Mouse (Mus musculus) neural tube, embryonic 12.5 days (tissue): ENCODE measurements at regions not wholly inside any gene's neighbourhood (a gene's known extent, or its start where the extent isn't known, plus 50 kb on each side); places are given as distances from the start of the nearest gene placed in this dataset.
A peak's percentile ranks its signal among the peaks of the same experiment; 100 is the strongest.

Experiments used
- ATAC-seq: fragments of 200-750 bp; cut with Nextera tagmentation; 2 replicates; pipeline ENCODE4 v1.8.0; 2017; ENCODE audit warnings: low read depth, mild to moderate bottlenecking, moderate TSS enrichment, moderate library complexity; ENCODE audit not compliant: low FRiP score
- H3K27ac ChIP-seq: fragments of 300-500 bp; sonication (generic); 2 replicates; pipeline ENCODE4 v1.5.1; 2016
- H3K27me3 ChIP-seq: fragments of 300-500 bp; sonication (generic); replicated peaks from 2 replicates; pipeline ENCODE4 v1.6.1; 2016; ENCODE audit warnings: mild to moderate bottlenecking
- H3K36me3 ChIP-seq: fragments of 300-500 bp; sonication (generic); 2 replicates; pipeline ENCODE4 v1.6.1; 2016; ENCODE audit warnings: mild to moderate bottlenecking
- H3K4me1 ChIP-seq: fragments of 300-500 bp; sonication (generic); 2 replicates; pipeline ENCODE4 v1.6.1; 2016
- H3K4me2 ChIP-seq: fragments of 300-500 bp; sonication (generic); replicated peaks from 2 replicates; pipeline ENCODE4 v1.6.1; 2016; ENCODE audit warnings: mild to moderate bottlenecking
- H3K4me3 ChIP-seq: fragments of 300-500 bp; sonication (generic); 2 replicates; pipeline ENCODE4 v1.5.1; 2016
- H3K9ac ChIP-seq: fragments of 300-500 bp; sonication (generic); 2 replicates; pipeline ENCODE4 v1.6.1; 2016; ENCODE audit warnings: mild to moderate bottlenecking
- H3K9me3 ChIP-seq: fragments of 300-500 bp; sonication (generic); 2 replicates; pipeline ENCODE4 v1.6.1; 2016; ENCODE audit warnings: mild to moderate bottlenecking
- WGBS: fragments of 180-500 bp; shearing (Covaris S2); methylation state at CpG from one replicate; pipeline ENCODE4 v1.1.7; 2016; 5-methylcytosine and 5-hydroxymethylcytosine counted together

DNA sequence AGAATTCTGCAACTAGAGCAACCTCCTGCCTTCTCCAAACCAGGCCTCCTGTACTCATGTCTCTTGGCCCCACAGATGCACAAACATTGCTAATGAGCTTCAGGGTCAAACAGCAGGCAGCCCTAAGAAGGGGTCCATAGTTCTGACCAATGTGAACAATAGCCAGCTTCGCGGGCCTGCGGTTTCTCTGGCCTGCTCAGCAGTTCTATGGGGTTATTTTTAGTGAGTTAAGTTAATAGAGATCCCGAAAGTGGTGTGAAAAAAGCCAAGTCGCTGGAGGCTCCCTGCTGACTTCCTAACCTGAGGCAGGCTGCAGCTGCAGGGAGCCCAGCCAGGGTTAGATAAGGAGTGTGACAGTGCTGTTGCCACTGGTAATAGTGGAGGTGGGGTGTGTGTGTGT, 106.6 kb downstream of the Pdcd6ip start:
- H3K4me3 ChIP-seq = no peak overlapping the region
- no peaks in the 10 kb centered on the region for H3K4me1 ChIP-seq
- ATAC-seq = no peak
- no peak overlapping the region for H3K9ac ChIP-seq
- no peaks in the 10 kb centered on the region for H3K36me3 ChIP-seq
- H3K27me3 ChIP-seq = no peaks in the 10 kb centered on the region
- no peak overlapping the region for H3K4me2 ChIP-seq
- H3K9me3 ChIP-seq = no peaks in the 10 kb centered on the region
- H3K27ac ChIP-seq = no peak overlapping the region
- WGBS = 8% methylated on average over 5 of the region's 5 CpGs

DNA sequence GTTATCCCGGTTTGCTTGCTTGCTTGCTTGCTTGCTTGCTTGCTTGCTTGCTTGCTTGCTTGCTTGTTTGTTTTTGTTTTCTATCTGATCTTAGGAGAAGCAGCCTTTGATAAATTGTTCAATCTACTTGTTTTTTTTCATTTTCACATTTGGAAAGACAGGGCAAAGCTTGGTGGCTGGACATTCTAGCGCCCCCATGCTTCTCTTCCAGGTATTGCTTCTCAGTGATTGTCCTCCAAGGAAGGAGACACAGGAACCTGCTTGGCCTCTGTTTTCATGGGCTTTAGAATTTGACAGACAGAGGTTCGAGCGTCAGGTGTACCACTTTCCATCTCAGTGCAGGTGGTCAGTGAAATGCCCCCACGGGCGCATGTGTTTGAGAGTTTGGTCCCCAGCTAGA, 120.8 kb downstream of the Pdcd6ip start:
- no peak overlapping the region for H3K27ac ChIP-seq
- no peak overlapping the region for H3K4me2 ChIP-seq
- no peaks in the 10 kb centered on the region for H3K4me1 ChIP-seq
- no peak for ATAC-seq
- H3K27me3 ChIP-seq = no peaks in the 10 kb centered on the region
- H3K4me3 ChIP-seq = no peak overlapping the region
- no peak overlapping the region for H3K9ac ChIP-seq
- no peaks in the 10 kb centered on the region for H3K9me3 ChIP-seq
- WGBS = 66% methylated on average over 6 of the region's 6 CpGs
- no peaks in the 10 kb centered on the region for H3K36me3 ChIP-seq

DNA sequence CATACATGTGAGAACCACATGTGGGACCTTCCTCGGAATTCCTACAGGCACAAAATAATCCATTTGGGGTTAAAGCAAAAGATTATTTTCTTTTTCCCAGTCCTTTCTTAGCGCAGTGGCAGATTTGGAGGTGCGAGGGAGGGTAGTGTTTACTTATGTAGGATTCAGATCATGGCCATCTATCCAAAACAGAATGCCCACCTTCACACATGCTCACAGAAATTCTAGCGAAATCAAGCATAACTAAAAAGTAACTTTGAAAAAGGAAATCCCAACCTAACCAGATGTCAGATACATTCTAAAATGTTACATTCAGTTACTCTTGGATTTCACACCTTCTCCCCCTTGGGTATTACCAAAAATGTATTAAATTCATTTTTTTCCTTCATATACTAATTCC, 121.6 kb downstream of the Pdcd6ip start:
- Histone ChIP-seq H3K27ac (no peak overlapping the region), H3K4me3 (no peak overlapping the region), H3K4me2 (no peak overlapping the region), H3K9ac (no peak overlapping the region), H3K27me3 (no peaks in the 10 kb centered on the region), H3K36me3 (no peaks in the 10 kb centered on the region), H3K4me1 (no peaks in the 10 kb centered on the region), H3K9me3 (no peaks in the 10 kb centered on the region)
- no peak for ATAC-seq
- WGBS = 90% methylated on average over 4 of the region's 4 CpGs

DNA sequence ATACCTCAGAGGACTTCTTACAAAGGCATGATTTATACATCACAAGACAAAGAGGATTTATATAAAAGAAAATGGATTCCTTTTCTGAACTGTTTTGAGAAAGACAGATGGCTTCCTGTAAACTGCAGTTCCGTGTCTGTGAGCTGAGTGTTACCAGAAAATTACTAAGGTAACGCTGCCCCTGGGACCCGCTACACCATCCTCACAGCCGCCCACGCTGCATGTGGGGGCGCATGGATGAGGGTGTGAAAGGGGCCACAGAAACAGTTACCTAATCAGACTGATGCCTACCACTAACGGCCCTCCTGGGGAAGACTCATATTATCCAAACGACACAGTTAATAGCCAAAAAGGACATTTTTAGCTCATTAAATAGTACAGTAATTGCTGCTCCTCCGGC, 129.8 kb downstream of the Pdcd6ip start:
- Histone ChIP-seq H3K27me3 (no peaks in the 10 kb centered on the region), H3K36me3 (no peaks in the 10 kb centered on the region), H3K4me3 (no peak overlapping the region), H3K4me1 (no peaks in the 10 kb centered on the region), H3K4me2 (no peak overlapping the region), H3K9me3 (no peaks in the 10 kb centered on the region), H3K9ac (no peak overlapping the region), H3K27ac (no peak overlapping the region)
- 61% methylated on average over 9 of the region's 9 CpGs for WGBS
- ATAC-seq = peak; percentile 58

DNA sequence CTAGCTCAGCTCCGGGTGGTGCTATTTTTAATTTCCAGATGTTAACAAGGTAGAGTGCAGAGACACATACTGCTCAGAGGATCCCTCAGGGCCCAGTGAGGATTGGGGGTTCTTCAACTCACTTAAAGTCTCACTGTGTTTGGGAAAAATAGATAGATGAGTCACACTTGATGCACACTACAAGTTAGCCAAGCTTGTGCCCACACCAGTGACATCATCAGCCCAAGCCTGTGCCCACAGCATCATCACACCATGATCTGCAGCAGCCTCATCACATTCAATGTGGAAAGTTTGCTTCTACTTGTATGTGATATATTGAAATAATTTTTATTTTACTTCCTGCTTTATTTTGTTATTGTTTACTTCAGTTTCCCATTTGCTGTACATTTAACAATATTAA, 139.2 kb downstream of the Pdcd6ip start:
- Histone ChIP-seq H3K9ac (no peak overlapping the region), H3K4me2 (no peak overlapping the region), H3K27me3 (no peaks in the 10 kb centered on the region), H3K27ac (no peak overlapping the region), H3K4me1 (no peaks in the 10 kb centered on the region), H3K4me3 (no peak overlapping the region), H3K36me3 (no peaks in the 10 kb centered on the region), H3K9me3 (no peaks in the 10 kb centered on the region)
- 82% methylated on average over 1 of the region's 1 CpGs for WGBS
- no peak for ATAC-seq

DNA sequence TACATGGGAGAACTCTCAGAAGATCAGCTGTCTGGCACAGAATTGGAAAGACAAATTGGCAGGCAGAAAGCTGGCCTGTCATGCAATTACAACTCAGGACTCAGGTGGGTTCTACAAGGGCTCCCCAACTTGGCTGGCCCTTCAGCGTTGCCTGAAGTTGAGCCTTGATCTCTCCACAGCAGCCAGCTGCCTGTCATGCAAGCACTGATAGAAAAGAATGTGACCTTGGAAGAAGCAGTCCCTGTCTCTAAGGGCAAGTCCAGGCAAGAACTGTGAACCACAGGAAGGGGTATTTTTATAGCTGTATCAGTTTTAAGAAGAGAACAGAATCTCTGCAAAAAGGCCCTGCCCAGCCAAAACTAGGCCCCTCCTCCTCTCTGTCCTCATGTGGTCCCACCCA, 140.4 kb downstream of the Pdcd6ip start:
- no peak overlapping the region for H3K9ac ChIP-seq
- H3K36me3 ChIP-seq = no peaks in the 10 kb centered on the region
- H3K4me2 ChIP-seq = no peak overlapping the region
- no peak overlapping the region for H3K27ac ChIP-seq
- no peak overlapping the region for H3K4me3 ChIP-seq
- H3K27me3 ChIP-seq = no peaks in the 10 kb centered on the region
- ATAC-seq = no peak
- no peaks in the 10 kb centered on the region for H3K9me3 ChIP-seq
- no peaks in the 10 kb centered on the region for H3K4me1 ChIP-seq
- WGBS = 86% methylated on average over 1 of the region's 1 CpGs

DNA sequence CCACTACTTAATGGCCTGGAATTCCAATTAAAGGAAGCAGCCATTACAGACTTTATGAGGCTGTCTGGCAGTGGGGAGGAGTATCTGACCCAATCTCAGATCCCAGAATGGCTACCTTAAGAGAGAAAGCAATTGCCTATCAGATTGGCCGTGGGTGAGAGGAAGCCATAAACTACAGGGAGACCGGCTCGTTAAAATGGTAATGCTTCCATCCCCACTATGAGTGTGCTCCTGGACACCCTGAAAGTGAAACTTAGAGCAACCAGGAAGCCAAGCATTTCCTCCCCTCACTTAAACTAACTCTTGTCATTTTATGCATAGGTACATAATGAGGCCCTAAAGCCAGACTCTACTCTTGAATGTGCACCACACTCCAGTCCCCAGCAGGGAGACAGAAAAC, 141.4 kb downstream of the Pdcd6ip start:
- Histone ChIP-seq H3K27ac (no peak overlapping the region), H3K4me1 (no peaks in the 10 kb centered on the region), H3K9ac (no peak overlapping the region), H3K36me3 (no peaks in the 10 kb centered on the region), H3K4me2 (no peak overlapping the region), H3K9me3 (no peaks in the 10 kb centered on the region), H3K4me3 (no peak overlapping the region), H3K27me3 (no peaks in the 10 kb centered on the region)
- 18% methylated on average over 3 of the region's 3 CpGs for WGBS
- ATAC-seq = no peak

DNA sequence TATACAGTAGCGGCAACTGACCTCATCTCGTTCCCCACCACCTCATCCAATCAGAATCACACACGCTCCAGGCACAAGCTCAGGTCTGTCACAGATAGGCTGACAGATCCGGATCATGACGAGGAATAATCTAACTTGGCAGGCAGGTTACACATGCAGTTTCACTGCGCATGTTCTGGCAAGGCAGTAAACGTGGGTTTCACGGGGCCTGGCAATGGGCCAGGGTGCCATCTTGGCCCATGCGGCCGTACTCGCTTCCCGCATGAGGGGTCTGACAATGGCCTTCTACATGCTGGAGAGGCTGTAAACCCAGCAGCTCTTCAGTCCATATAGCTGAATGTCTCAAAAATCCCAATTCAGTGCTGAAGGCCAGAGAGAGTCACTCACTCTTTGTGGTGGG, 154.1 kb downstream of the Pdcd6ip start:
- H3K27ac ChIP-seq = no peak overlapping the region

DNA sequence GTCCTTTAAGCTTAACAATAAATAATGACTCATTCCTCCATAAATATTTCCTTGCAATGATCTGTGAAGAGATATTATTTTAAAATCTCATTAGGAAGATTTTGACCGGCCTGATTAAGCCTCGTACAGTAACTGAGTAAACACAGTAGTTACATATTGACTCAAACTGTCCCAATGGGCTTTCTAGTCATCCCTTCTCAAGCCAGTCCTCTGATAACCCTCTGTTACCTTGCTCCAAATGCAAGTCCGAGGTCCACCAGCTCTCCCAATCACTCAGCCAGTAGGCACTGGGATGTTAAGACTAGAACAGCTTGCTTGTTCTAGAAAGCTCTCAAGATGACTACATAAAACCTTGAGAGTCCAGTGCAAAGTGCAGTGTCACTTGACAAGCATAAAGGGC, 160.6 kb downstream of the Pdcd6ip start:
- WGBS = 86% methylated on average over 3 of the region's 3 CpGs

More for the DNA sequence above, 154.1 kb downstream of the Pdcd6ip start:
- no peak for ATAC-seq
- Histone ChIP-seq H3K27me3 (no peaks in the 10 kb centered on the region), H3K9me3 (no peaks in the 10 kb centered on the region), H3K4me3 (no peak overlapping the region), H3K4me2 (no peak overlapping the region), H3K9ac (no peak overlapping the region), H3K4me1 (no peaks in the 10 kb centered on the region), H3K36me3 (no peaks in the 10 kb centered on the region)
- WGBS = 93% methylated on average over 12 of the region's 12 CpGs

DNA sequence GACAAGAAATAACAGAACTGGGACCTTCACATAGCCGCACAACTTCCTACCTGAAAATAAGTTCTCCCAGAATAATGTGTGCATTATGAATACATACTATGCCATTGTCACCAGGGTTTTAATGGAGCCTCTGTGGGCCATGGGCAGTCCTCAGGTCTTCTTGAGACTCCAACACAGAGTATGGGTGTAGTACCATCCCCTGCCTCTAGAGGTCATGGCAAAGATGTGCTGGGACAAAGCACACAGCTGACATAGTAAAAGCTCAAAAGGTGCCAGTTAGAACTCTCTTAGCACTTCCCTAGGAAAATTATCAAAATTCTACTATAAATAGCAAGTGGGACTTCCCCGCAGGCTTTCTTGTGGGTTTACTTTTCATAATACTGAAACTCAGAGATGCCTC, 179.5 kb downstream of the Pdcd6ip start:
- WGBS = 94% methylated on average over 2 of the region's 2 CpGs

More for the DNA sequence above, 160.6 kb downstream of the Pdcd6ip start:
- H3K9me3 ChIP-seq = no peaks in the 10 kb centered on the region
- no peak for ATAC-seq
- H3K36me3 ChIP-seq = no peaks in the 10 kb centered on the region
- H3K4me3 ChIP-seq = no peak overlapping the region
- no peaks in the 10 kb centered on the region for H3K4me1 ChIP-seq
- no peaks in the 10 kb centered on the region for H3K27me3 ChIP-seq
- no peak overlapping the region for H3K4me2 ChIP-seq
- H3K27ac ChIP-seq = no peak overlapping the region
- H3K9ac ChIP-seq = no peak overlapping the region

DNA sequence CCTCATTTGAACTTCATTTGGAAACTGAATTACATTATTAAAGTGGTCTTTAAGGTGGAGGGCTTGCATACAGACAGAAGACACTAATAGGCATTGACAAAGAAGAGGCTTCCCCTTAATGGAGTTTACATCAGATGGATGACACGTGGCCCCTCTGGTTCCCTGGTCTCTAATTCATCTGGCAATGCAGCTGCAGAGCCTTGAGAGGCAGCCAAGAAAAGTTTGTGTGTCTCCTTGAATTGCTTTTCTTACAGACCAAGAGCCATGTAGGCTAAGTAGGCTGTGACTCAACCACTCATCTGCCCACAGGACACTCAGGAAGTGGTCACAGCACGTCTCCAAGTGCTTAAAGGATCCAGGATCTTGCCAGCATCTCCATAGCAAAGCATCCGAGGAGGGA, 183.8 kb downstream of the Pdcd6ip start:
- ATAC-seq = no peak
- no peak overlapping the region for H3K9ac ChIP-seq

More for the DNA sequence above, 179.5 kb downstream of the Pdcd6ip start:
- no peaks in the 10 kb centered on the region for H3K4me1 ChIP-seq
- H3K9ac ChIP-seq = no peak overlapping the region
- H3K4me2 ChIP-seq = no peak overlapping the region
- ATAC-seq = no peak
- H3K36me3 ChIP-seq = no peaks in the 10 kb centered on the region
- H3K27me3 ChIP-seq = no peaks in the 10 kb centered on the region
- no peak overlapping the region for H3K27ac ChIP-seq
- H3K4me3 ChIP-seq = no peak overlapping the region
- 0 out of 2 replicates have a peak, but pooled peaks cover 11% of the 10 kb centered on the region for H3K9me3 ChIP-seq

DNA sequence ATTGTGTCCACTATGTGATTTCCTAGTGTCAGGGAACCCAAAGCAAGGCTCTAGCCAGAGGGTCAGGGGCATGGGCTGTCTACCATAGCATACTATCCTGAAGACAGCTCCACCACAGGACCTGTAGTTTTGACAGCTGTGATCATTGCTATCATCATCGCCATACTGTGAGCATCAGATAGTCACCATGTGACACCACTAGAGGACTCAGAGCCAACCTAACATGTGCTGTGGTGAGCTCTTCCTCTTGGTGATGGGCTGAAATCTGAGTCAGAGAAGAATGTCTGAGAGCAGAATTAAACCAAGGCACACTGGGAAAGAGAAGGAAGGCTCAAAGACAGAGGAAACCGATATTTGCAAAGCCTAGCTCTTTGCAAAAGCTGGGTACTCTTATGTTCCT, 184.9 kb downstream of the Pdcd6ip start:
- Histone ChIP-seq H3K9ac (no peak overlapping the region), H3K4me2 (no peak overlapping the region), H3K9me3 (0 out of 2 replicates have a peak, but pooled peaks cover 11% of the 10 kb centered on the region), H3K4me3 (no peak overlapping the region), H3K4me1 (peaks cover 6% of the 10 kb centered on the region), H3K27me3 (no peaks in the 10 kb centered on the region), H3K36me3 (no peaks in the 10 kb centered on the region), H3K27ac (no peak overlapping the region)
- no peak for ATAC-seq
- WGBS = 86% methylated on average over 2 of the region's 2 CpGs

More for the DNA sequence above, 183.8 kb downstream of the Pdcd6ip start:
- peaks cover 6% of the 10 kb centered on the region for H3K4me1 ChIP-seq
- no peaks in the 10 kb centered on the region for H3K27me3 ChIP-seq
- 0 out of 2 replicates have a peak, but pooled peaks cover 11% of the 10 kb centered on the region for H3K9me3 ChIP-seq
- H3K4me2 ChIP-seq = no peak overlapping the region
- no peaks in the 10 kb centered on the region for H3K36me3 ChIP-seq
- H3K4me3 ChIP-seq = no peak overlapping the region
- WGBS = 75% methylated on average over 3 of the region's 3 CpGs
- no peak overlapping the region for H3K27ac ChIP-seq

DNA sequence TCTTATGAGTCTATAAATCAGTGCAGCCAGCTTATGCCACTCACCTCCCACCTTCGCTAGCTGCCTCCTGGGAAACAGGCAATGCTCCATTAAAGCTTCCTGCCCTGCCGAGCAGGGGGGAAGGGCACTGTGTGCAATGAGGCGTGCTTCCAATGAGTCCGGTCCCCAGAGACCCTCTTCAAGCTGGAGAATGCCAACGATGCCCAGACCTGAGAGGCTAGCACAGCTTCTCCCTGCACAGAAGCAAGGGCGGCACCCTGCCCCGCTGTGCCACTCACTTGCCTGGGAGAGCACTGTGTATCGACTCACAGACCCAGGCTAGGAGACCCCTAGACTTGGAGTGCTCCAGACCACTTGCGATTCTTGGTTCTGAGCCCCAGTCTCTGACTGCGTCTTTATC, 188.3 kb downstream of the Pdcd6ip start:
- Histone ChIP-seq H3K4me3 (no peak overlapping the region), H3K27me3 (no peaks in the 10 kb centered on the region), H3K4me1 (peaks cover 6% of the 10 kb centered on the region), H3K9me3 (0 out of 2 replicates have a peak, but pooled peaks cover 1% of the 10 kb centered on the region), H3K36me3 (no peaks in the 10 kb centered on the region), H3K4me2 (no peak overlapping the region), H3K9ac (no peak overlapping the region), H3K27ac (no peak overlapping the region)
- peak; percentile 50 for ATAC-seq
- 57% methylated on average over 10 of the region's 10 CpGs for WGBS
